Mouse (Mus musculus) frontal cortex, postnatal 25 days (tissue): ENCODE data around the gene Atoh8.

ENCODE experiments used
- DNase-seq, 2 experiments: peaks; one replicate each; pipeline ENCODE4 v3.0.0; 2022; ENCODE audit warnings: low spot score in 2 of 2

Atoh8 gene

DNA sequence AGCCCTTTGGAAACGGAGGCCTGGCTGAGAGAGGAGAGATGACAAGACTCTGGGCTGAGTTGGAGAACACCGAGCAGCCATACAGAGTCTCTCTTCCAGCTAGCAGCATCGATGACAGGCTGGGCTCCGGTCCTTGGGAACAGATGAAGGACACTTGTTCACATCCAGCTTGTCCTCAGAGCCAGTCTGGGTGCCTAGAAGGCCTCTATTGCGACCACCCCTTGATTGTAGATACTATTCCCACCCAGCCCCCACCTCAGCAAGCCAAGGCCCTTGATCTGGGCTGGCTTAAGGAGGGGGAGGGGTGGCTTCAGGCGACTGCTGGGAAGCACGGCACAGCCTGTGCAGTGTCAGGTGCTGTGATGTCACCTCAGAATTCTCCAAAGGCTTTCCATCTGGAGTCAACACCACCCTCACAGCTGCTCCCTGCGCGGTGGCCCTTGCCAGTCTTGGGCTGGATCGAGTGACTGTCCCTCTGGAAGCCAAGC lies 19.3 kb upstream of the Atoh8 start:
- DNase-seq = no peak

- no peak for DNase-seq
These were observed 18.7 kb upstream of the Atoh8 start for GRCm38 (mm10) chr6:72253911-72254587.

DNA sequence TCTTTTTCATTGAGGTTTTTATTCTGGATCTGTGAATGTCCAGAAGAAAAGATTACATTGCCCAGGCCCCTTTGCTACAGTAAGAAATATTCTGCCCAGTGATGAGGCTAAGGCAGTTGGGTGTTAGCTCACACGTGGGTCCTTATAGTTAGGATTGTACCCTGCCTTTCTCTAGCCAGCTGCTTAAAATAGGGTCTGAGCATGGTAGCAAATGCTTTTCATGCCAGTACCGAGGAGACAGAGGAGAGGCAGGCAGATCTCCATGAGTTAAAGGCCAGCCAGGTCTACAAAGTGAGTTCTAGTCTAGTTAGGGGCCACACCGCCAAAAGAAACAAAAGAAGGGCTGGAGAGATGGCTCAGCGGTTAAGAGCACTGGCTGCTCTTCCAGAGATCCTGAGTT lies 17.8 kb upstream of the Atoh8 start:
- no peak for DNase-seq

DNA sequence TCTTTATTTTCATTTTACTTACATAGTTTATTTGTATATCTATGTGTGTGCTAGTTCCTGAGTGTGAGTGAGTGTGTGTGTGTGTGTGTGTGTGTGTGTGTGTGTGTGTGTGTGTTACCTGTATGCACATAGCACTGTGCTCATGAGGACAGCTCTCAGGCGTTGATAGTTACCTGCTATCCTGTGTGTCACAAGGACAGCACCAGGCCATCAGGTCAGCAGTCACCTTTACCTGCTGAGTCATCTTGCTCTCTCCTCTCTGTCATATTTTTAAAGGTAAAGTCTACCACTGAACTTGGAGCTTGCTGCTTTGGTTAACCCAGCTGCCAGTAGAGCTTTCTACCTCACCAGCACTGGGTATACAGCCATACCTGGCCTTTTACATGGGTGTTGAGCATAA lies 17.1 kb upstream of the Atoh8 start:
- DNase-seq = no peak

- DNase-seq = no peak
These were observed 14.6 kb upstream of the Atoh8 start for GRCm38 (mm10) chr6:72249981-72250380.

DNA sequence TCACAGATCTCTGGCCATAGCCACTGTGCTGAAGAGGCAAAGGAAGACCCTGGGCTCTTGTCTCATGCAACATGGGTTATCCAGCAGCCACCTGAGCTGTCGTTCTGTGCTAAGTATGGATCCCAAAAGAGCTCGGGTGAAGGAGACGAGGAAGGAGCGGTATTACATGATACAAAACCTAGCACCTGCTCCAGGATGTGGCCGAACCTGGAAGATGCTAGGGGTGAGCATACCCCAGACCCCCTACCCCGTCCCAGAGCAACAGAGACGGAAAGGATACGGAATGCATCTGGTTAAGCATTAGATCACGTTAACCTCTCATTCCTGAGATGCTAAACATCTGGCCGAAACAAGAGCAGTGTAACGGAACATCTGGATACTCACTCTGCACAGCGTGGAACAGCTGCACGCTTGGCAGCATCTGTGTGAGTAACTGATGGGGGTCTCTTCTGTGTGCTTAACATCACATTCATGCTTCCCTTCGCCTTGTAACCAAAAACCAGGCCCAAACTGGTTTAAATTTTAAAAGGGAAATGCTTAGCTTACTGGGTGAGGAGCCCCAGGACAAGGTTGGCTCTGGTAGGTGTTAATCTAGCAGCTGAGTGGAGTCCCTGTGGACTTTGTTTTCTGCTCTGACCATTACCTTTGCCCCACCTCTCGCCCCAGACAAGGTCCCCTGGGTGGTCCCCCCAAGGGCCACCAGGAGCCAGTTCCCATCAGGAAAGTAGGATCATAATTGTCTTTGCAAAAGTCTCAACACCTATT lies 13.0 kb upstream of the Atoh8 start:
- DNase-seq = no peak

- DNase-seq = no peak
These were observed 10.9 kb upstream of the Atoh8 start for GRCm38 (mm10) chr6:72246303-72246702.

- no peak for DNase-seq
These were observed 9.3 kb upstream of the Atoh8 start for GRCm38 (mm10) chr6:72244569-72245285.

- DNase-seq = peak; percentile 25 to 43
These were observed 8.8 kb upstream of the Atoh8 start for GRCm38 (mm10) chr6:72244144-72244549.

GRCm38 (mm10) chr6:72242532-72243320 lies 7.3 kb upstream of the Atoh8 start:
- no peak for DNase-seq

DNA sequence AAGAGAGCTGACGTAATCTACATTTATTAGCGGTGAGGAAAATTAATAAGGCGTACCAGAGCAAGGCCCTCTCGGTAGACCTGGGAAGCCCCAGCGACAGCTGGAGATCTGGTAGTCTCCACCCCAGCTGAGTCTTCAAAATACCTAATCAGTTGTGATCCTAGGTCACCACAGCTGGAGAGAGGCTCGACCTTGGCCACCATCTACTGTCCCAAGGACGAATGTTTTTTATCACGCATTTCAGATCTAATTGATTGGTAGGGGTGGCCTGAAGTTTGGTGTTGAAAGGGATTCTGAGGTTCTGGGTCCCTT lies 6.4 kb upstream of the Atoh8 start:
- no peak for DNase-seq

DNA sequence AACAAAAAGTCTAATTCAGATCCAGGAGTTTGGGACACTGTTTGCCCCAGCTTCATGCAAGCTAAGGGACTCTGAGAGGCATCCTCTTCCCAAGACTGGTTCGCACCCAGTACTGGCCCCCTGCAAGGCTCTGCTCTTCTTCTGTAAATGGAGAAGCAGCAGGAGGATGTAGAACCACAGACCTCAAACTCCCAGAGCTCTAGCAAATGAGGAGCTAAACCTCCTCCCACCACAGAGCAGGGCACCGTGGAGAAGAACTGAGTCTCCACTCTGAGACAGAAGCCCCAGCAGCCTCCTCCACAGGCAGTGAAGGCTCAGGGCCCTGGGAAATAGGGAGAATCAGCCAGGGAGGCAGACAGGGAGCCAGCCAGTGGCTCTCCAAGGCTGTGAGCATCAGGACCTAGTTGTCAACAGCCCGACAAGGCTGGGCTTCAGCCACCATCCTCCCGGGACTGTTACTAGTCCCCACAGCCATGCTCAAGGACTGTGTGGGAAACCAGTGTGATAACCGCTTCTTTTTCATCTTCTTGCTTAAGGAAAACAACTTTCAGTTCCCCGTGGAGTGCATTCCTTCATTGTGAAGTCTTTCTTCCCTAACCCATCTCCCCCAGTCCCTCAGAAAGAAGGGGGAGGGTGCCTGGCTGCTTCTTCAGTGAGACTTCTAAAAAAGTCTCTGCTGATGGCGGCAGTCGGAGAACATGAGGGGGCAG lies 5.9 kb upstream of the Atoh8 start:
- no peak for DNase-seq

DNA sequence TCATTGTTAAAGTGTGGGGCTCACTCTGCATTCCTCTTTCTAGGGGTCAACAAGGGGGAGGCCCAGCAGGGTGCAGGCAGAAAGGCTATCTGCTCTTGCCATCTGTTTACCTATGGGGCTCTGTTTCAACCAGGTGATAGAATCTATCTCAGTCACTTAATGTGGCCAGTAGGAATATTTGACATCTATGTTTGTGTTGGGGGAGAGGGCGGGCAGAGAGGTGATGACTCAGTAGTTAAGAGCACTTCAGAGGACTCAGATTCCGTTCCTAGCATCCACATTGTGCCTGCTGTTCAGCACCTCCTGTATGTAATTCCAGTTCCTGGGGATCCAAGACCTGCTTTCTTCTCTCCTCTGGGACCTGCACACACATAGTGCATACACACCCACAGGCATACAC lies 4.7 kb upstream of the Atoh8 start:
- no peak for DNase-seq

- peak; percentile 77 to 83 for DNase-seq
These were observed 1.7 kb upstream of the Atoh8 start for GRCm38 (mm10) chr6:72237035-72237434.

DNA sequence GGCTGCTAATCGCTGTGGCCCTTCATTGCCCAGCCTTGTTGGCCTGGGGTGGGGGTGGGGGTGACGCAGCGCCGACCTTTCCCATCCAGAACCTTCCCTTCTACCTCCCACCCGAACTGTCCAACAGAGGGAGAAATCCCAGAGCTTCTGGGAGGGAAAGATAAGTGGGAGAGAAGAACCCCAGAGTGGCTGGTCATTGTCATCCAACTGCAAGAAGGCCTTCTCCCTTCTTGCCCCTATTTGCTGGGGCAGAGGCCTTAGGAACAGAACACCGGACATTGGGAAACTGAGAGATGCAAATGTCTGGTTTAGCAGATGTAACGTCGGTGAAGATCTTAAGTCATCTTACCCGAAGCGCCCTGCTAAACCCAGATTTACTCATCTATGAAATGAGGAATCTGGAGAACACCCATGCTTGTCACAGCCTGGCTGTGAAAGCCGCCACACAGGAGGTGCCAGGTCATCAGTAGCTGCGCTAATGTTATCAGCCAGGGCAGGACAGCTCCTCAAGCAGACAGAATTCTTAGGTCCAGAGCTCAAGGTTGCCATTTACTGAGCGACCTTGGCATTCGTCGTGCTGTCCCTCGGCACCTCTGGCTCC lies 530 bp upstream of the Atoh8 start:
- no peak for DNase-seq

GRCm38 (mm10) chr6:72234372-72235097 lies 842 bp downstream of the Atoh8 start:
- no peak for DNase-seq

- DNase-seq = no peak
These were observed 1.4 kb downstream of the Atoh8 start for GRCm38 (mm10) chr6:72233950-72234349.

- no peak for DNase-seq
These were observed 2.5 kb downstream of the Atoh8 start for GRCm38 (mm10) chr6:72232870-72233269.

DNA sequence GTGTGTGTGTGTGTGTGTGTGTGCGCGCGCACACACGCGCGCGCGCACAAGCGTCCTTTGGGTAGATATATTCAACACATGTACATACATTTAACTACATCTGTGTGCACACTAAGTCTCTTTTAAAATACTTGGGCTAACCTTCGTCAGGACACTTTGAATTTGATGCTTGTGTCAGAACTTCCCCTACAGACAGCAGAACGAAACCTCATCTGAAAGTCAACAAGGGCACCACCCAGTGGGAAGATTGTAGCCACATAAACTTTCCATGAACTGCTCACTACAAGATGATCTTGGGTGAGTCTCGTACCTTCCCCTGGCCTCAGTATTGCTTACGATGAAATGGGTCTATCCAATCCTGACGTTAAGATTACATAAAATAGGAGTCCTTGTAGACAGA lies 3.0 kb downstream of the Atoh8 start:
- no peak for DNase-seq

- DNase-seq = no peak
These were observed 4.5 kb downstream of the Atoh8 start for GRCm38 (mm10) chr6:72230875-72231274.
